Mouse (Mus musculus): ENCODE results near the gene Atcay. TPM values are rescaled to one million over a fixed set of nuclear protein-coding genes. Genes with fewer than 3 reads are reported as not detected.
"Not testable (repeated sequence)": the region's sequence is repeated elsewhere in the genome, so short reads cannot be mapped to it uniquely, and the experiment has no call there.

The Atcay gene
- total RNA-seq, 2 experiments from 2014 or later: 196 to 211 TPM

GRCm38 (mm10) chr10:81245166-81245565 is 14.5 kb upstream of the Atcay start:
- no peak for DNase-seq (ENCODE audit: low spot score in 2 of 2)

GRCm38 (mm10) chr10:81244595-81244994 is 14.0 kb upstream of the Atcay start:
- peak; percentile 78 to 79 for DNase-seq (ENCODE audit: low spot score in 2 of 2)
- intact Hi-C loops (cut with DNase I): loop anchor here (5.0 kb wide), 1 partner anchor 47 kb away; no protein-coding TSS in a partner anchor

More at GRCm38 (mm10) chr10:81245166-81245565, 14.5 kb upstream of the Atcay start:
- intact Hi-C loops (cut with DNase I): no loop called here

GRCm38 (mm10) chr10:81244146-81244545 is 13.5 kb upstream of the Atcay start:
- intact Hi-C loops (cut with DNase I): loop anchor here (5.0 kb wide), 1 partner anchor 47 kb away; no protein-coding TSS in a partner anchor
- DNase-seq (ENCODE audit: low spot score in 2 of 2): no peak

GRCm38 (mm10) chr10:81242021-81242420 is 11.4 kb upstream of the Atcay start:
- intact Hi-C loops (cut with DNase I): loop anchor here (5.0 kb wide), 1 partner anchor 45 kb away; no protein-coding TSS in a partner anchor
- DNase-seq (ENCODE audit: low spot score in 2 of 2): no peak

GRCm38 (mm10) chr10:81240876-81241275 is 10.2 kb upstream of the Atcay start:
- intact Hi-C loops (cut with DNase I): loop anchor here (5.0 kb wide), 1 partner anchor 44 kb away; no protein-coding TSS in a partner anchor
- peak; percentile 76 to 81 for DNase-seq (ENCODE audit: low spot score in 2 of 2)

- no peak for DNase-seq (ENCODE audit: low spot score in 2 of 2)
- intact Hi-C loops (cut with DNase I): no loop called here
These were observed 8.0 kb upstream of the Atcay start for GRCm38 (mm10) chr10:81238618-81239017.

GRCm38 (mm10) chr10:81236471-81237268 is 6.0 kb upstream of the Atcay start:
- intact Hi-C loops (cut with DNase I): no loop called here
- DNase-seq (ENCODE audit: low spot score in 2 of 2): no peak

GRCm38 (mm10) chr10:81234206-81234605 is 3.6 kb upstream of the Atcay start:
- intact Hi-C loops (cut with DNase I): no loop called here
- DNase-seq (ENCODE audit: low spot score in 2 of 2): no peak

GRCm38 (mm10) chr10:81233226-81233585 is 2.6 kb upstream of the Atcay start:
- DNase-seq (ENCODE audit: low spot score in 2 of 2): no peak
- intact Hi-C loops (cut with DNase I): no loop called here

GRCm38 (mm10) chr10:81232580-81233225 is 2.1 kb upstream of the Atcay start, which contains the start of gene Zfr2:
Gene Zfr2 (plus strand): TSS chr10:81233155.
- intact Hi-C loops (cut with DNase I): no loop called here
- peak; percentile 93 for DNase-seq (ENCODE audit: low spot score in 2 of 2)

GRCm38 (mm10) chr10:81231436-81231835 is 803 bp upstream of the Atcay start:
- no peak for DNase-seq (ENCODE audit: low spot score in 2 of 2)
- intact Hi-C loops (cut with DNase I): no loop called here

- peak in 1 of 2 experiments; percentile 68 for DNase-seq (ENCODE audit: low spot score in 2 of 2)
- intact Hi-C loops (cut with DNase I): no loop called here
These were observed 747 bp downstream of the Atcay start for GRCm38 (mm10) chr10:81229735-81230437.

GRCm38 (mm10) chr10:81223731-81224130 is 6.9 kb downstream of the Atcay start:
- intact Hi-C loops (cut with DNase I): not testable (repeated sequence)

GRCm38 (mm10) chr10:81221402-81222015 is 9.1 kb downstream of the Atcay start:
- DNase-seq (ENCODE audit: low spot score in 2 of 2): no peak
- intact Hi-C loops (cut with DNase I): no loop called here

More at GRCm38 (mm10) chr10:81223731-81224130, 6.9 kb downstream of the Atcay start:
- not testable (repeated sequence) for DNase-seq (ENCODE audit: low spot score in 2 of 2)

GRCm38 (mm10) chr10:81217964-81218363 is 12.7 kb downstream of the Atcay start:
- peak in 1 of 2 experiments; percentile 55 for DNase-seq (ENCODE audit: low spot score in 2 of 2)
- intact Hi-C loops (cut with DNase I): no loop called here

GRCm38 (mm10) chr10:81217267-81217666 is 13.4 kb downstream of the Atcay start:
- intact Hi-C loops (cut with DNase I); DNase-seq (ENCODE audit: low spot score in 2 of 2): not testable (repeated sequence)

- DNase-seq (ENCODE audit: low spot score in 2 of 2): no peak
- intact Hi-C loops (cut with DNase I): no loop called here
These were observed 13.8 kb downstream of the Atcay start for GRCm38 (mm10) chr10:81216810-81217209.

- intact Hi-C loops (cut with DNase I): no loop called here
These were observed 14.4 kb downstream of the Atcay start for GRCm38 (mm10) chr10:81216260-81216659.

GRCm38 (mm10) chr10:81210154-81210553 is 20.5 kb downstream of the Atcay start:
- DNase-seq (ENCODE audit: low spot score in 2 of 2): no peak
- intact Hi-C loops (cut with DNase I): no loop called here

More at GRCm38 (mm10) chr10:81216260-81216659, 14.4 kb downstream of the Atcay start:
- no peak for DNase-seq (ENCODE audit: low spot score in 2 of 2)

Data from left cerebral cortex, postnatal 14 days (tissue).